Mouse (Mus musculus): ENCODE measurements around the gene Kank1. TPM values are rescaled to one million over a fixed set of nuclear protein-coding genes. Genes with fewer than 3 reads are reported as not detected.

Gene Kank1
- 5.9 and 6.3 TPM in 2 replicates for polyA plus RNA-seq (2012; rRNA removed)

DNA sequence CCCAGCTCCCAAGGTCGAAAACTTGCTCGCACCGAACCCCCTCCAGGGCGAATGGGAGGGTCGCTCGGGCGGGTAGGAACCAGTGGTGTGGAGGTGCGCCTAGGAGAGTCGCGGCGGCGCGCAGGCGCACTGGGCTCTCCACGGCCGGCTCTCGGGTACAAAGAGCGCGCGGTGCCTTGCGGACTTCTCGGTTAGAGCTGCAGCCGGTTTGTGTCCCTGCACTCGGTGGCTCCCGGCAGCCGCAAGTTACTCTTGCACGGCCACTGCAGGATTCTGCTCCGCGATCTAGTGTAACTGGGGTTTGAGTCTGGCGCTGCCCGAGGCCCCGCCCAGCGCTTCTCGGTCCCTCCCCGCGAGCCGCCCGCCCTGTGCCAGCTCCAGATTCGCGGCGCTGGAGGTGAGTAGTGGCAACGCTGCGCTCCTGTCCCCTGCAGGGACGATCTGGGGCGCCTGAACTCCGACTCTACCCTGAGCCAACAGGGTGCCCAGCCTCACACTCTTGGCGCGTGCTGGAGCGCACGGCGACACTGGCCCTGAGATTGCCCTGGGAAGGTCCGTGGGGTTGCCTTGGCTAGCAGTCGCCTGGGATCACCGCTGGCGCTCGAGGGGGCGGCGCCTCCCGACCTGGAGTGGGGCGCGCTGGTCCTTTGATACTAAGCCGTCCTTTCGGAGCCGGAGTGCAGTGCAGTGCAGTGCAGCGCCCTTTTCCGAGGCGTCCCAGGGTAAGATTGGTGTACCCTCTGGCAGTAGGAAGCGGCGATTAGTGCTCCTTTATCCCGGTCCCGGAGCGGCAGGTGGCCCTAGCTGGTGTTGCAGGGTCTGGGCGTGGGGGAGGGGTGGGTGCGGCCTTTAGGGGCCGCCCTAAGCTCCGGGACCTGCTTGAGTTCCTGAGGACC, at the start of gene Kank1:
Gene Kank1 (plus strand): TSS at position 380 of the 896 bp plus-strand sequence.

Other genes with a start within 250 kb of the Kank1 start
- 0.39 and 0.41 TPM in 2 replicates for gene Dock8, start 237.4 kb upstream of the Kank1 start, polyA plus RNA-seq (2012; rRNA removed)